In genomic region chr5:122371591-122372191, GRCm38 (mm10) we compare ENCODE assay signal across 8 mouse cellular contexts. TPM values are rescaled to one million over a fixed set of nuclear protein-coding genes. Genes with fewer than 3 reads are reported as not detected.
DNase-seq lines count a peak whose midpoint lies in the region; ATAC-seq and TF ChIP-seq lines count a peak whose summit lies in the region.

Gene Gpn3 (plus strand): TSS chr5:122371876.

- peak within 1 kb of the TSS; percentile 91 for H3K27ac ChIP-seq in heart, postnatal 0 days (ENCODE audit: low read depth)
- H3K27ac ChIP-seq in midbrain, postnatal 0 days (ENCODE audit: low read depth, low read length), result peak within 1 kb of the TSS; percentile 96

- TF ChIP-seq EP300 in heart, postnatal 0 days (IDR thresholded peaks at IDR 0.05; ENCODE audit: low read depth), result no peak

- under 1% methylated on average over 27 of the region's 46 CpGs for WGBS in heart, postnatal 0 days
- WGBS in midbrain, postnatal 0 days, result under 1% methylated on average over 26 of the region's 46 CpGs

- peak; percentile 71 for ATAC-seq in erythroblast, adult 5-6 weeks (replicated peaks; ENCODE audit: low FRiP score, poor library complexity, severe bottlenecking)
- peak; percentile 50 for ATAC-seq in heart, postnatal 0 days (ENCODE audit: insufficient read depth, low read depth)
- ATAC-seq in midbrain, postnatal 0 days (ENCODE audit: low FRiP score), result peak; percentile 83

- no peaks in the 10 kb centered on the region for H3K4me1 ChIP-seq in heart, postnatal 0 days (ENCODE audit: control insufficient read depth, insufficient read depth)
- H3K4me1 ChIP-seq in midbrain, postnatal 0 days (ENCODE audit: insufficient read depth, low read length), result no peaks in the 10 kb centered on the region

- H3K9ac ChIP-seq in heart, postnatal 0 days (replicated peaks; ENCODE audit: low read depth, low read length), result peak within 1 kb of the TSS; percentile 64
- H3K9ac ChIP-seq in midbrain, postnatal 0 days (replicated peaks; ENCODE audit: low read length, poor library complexity, severe bottlenecking), result peak within 1 kb of the TSS; percentile 79

- H3K36me3 ChIP-seq in heart, postnatal 0 days (replicated peaks; ENCODE audit: control insufficient read depth, insufficient read depth, low read length), result peaks cover 48% of the 10 kb centered on the region
- H3K36me3 ChIP-seq in midbrain, postnatal 0 days (ENCODE audit: insufficient read depth, low read length), result peaks cover 33% of the 10 kb centered on the region

- no peaks in the 10 kb centered on the region for H3K27me3 ChIP-seq in heart, postnatal 0 days (ENCODE audit: control insufficient read depth, insufficient read depth, low read length)
- H3K27me3 ChIP-seq in midbrain, postnatal 0 days (ENCODE audit: insufficient read depth, low read length), result no peaks in the 10 kb centered on the region

- peak; percentile 16 for DNase-seq in ovary, postnatal 10 days (ENCODE audit: low spot score)
- DNase-seq in ovary, postnatal 36 days (ENCODE audit: low spot score), result no peak
- peak; percentile 60 for DNase-seq in adrenal gland, postnatal 10 days
- peak; percentile 25 for DNase-seq in heart, postnatal 0 days (ENCODE audit: low spot score)
- DNase-seq in left cerebral cortex, postnatal 4 days, result peak; percentile 73
- DNase-seq in midbrain, postnatal 0 days (ENCODE audit: low spot score), result peak; percentile 29
- no peak for DNase-seq in kidney, adult 18-20 months

- no peaks in the 10 kb centered on the region for H3K9me3 ChIP-seq in heart, postnatal 0 days (replicated peaks; ENCODE audit: control insufficient read depth, low read length)
- no peaks in the 10 kb centered on the region for H3K9me3 ChIP-seq in midbrain, postnatal 0 days (ENCODE audit: low read length)

- H3K4me3 ChIP-seq in heart, postnatal 0 days (ENCODE audit: low read depth, low read length), result peak within 1 kb of the TSS; percentile 83
- peak within 1 kb of the TSS; percentile 67 for H3K4me3 ChIP-seq in midbrain, postnatal 0 days (ENCODE audit: low read depth, low read length)

- intact Hi-C loops in left cerebral cortex, postnatal 4 days (cut with DNase I), result no loop called here

- TF ChIP-seq CTCF in heart, postnatal 0 days (IDR thresholded peaks at IDR 0.05; ENCODE audit: low read depth), result no peak
- TF ChIP-seq CTCF in midbrain, postnatal 0 days (IDR thresholded peaks at IDR 0.05), result no peak

- peak within 1 kb of the TSS; percentile 68 for H3K4me2 ChIP-seq in heart, postnatal 0 days (ENCODE audit: low read depth, low read length)
- H3K4me2 ChIP-seq in midbrain, postnatal 0 days (ENCODE audit: low read depth, low read length, poor library complexity, severe bottlenecking), result peak within 1 kb of the TSS; percentile 73

RNA-seq across cellular contexts. Expression of gene Gpn3, which starts in this region (rescaled TPM):
- total RNA-seq in adrenal gland, postnatal 10 days (2021), result 10 to 100 TPM; 27.2 to 33.8 TPM
- 21.1 and 35.9 TPM in 2 replicates for total RNA-seq in erythroblast, adult 5-6 weeks (2015; ENCODE audit: low replicate concordance)
- 25.0 and 53.7 TPM in 2 replicates for total RNA-seq in erythroblast, adult 5-6 weeks (2017; ENCODE audit: low replicate concordance)
- 28.5 and 50.9 TPM in 2 replicates for total RNA-seq in heart, postnatal 0 days (2014; rRNA removed; ENCODE audit: low replicate concordance)
- polyA plus RNA-seq in heart, postnatal 0 days (2015; fragmentation: Nextera tagmentation; extraction: Ambion mirVana), result 42.9 and 48.7 TPM in 2 replicates
- total RNA-seq in left cerebral cortex, postnatal 4 days (2021), result 10 to 100 TPM; 19.9 to 20.6 TPM
- total RNA-seq in midbrain, postnatal 0 days (2014; rRNA removed), result 20.8 and 37.9 TPM in 2 replicates
- 41.8 and 44.4 TPM in 2 replicates for polyA plus RNA-seq in midbrain, postnatal 0 days (2015; fragmentation: Nextera tagmentation; extraction: Ambion mirVana)

Comparison
In these comparisons a context has a peak if more than half of its experiments do, and no peak if none do; other contexts are left out.
1. DNase-seq: peak in ovary, postnatal 10 days (single experiment), adrenal gland, postnatal 10 days (single experiment), heart, postnatal 0 days (single experiment), left cerebral cortex, postnatal 4 days (single experiment) and midbrain, postnatal 0 days (single experiment); none in ovary, postnatal 36 days (single experiment) and kidney, adult 18-20 months (single experiment).
2. Peak in every context shown above with its lines, with median percentiles within 50 percentile points of each other: ATAC-seq.